Mouse (Mus musculus) gastrocnemius, adult 8-10 months (tissue): ENCODE data around the gene Iqschfp. TPM values are rescaled to one million over a fixed set of nuclear protein-coding genes. Genes with fewer than 3 reads are reported as not detected.

Experiments
- DNase-seq, 2 experiments: peaks; one replicate each; pipeline ENCODE4 v3.0.0; 2022; ENCODE audit warnings: low spot score in 2 of 2
- total RNA-seq, 4 experiments: library from RNA; stranded (reverse); gene quantifications; 2 replicates each; pipeline ENCODE4 v1.2.4; 2022

Gene Iqschfp
- total RNA-seq, result not detected

DNA sequence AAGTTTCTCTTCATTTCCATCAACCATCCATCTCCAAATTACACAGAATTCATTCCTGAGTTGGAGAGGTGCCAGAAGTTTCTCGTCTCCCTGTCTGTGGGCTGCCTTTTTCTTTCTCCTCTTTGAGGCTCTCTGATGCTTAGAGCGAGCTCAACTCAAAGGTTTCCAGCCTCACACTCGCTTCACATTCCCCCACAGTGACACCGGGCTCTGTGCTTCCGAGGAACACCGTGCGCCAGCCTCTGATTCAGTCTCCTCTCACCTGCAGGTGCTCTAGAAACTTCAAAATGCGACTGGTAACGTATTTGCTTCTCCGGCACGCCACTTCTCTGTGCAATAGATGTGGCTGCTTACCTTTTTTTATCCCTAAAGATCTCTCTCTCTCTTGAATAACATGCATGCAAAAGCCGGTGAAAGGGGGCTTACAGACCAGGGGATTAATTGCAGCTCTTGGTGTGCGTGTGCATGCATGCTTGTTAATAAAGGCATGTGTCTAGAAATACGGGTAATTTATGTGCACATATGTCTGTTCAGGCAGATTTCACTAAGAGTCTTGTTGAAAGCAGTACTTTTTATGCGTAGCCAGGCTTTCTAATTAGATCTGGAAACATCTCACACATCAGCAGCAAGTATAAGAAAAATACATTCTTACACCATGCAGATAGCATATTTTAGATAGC lies at the start of gene Iqschfp, which contains the start of gene Iqcj:
TSS of gene Iqschfp (plus strand) at position 207 of the 680 bp plus-strand sequence.
TSS of gene Iqcj (plus strand) at position 195 of the 680 bp plus-strand sequence.
- no peak for DNase-seq

DNA sequence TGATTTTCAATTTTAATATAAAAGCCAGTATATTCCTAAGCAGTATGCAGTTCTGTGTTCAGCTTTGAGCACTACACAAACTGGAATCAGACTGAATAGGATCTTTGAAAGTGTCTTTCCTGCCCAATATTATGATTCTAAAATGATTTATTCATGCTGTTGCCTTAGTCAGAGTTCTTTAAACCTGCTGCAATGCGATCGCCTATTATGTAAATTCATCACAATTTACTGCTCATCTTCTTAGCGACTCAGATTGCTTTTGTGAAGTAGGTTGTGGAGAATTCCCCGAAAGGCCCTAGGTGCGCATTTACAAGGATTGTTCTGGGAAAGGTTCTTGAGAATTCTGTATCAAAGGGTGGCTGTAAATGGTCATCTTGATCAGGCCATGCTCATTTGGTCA lies 39.6 kb upstream of the Iqschfp start:
- DNase-seq, result no peak

DNA sequence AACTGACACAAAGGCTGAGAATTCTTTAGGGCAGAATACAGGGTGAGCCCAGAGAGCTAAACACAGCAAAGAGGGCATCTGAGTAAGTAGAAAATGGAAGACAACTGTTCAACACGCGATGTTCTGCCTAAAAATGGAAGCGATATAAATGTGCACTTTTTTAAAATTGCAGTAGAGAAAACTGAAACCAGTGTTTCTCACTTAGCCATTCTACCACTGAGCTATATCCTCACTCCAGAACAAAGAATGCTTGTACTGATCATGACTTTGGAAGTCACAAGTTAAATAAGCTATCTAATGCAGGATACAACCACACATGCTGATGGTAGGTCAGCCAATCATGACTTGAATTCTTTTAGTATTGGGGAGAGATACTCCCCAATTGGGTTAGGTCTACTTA lies 30.5 kb upstream of the Iqschfp start:
- no peak for DNase-seq

DNA sequence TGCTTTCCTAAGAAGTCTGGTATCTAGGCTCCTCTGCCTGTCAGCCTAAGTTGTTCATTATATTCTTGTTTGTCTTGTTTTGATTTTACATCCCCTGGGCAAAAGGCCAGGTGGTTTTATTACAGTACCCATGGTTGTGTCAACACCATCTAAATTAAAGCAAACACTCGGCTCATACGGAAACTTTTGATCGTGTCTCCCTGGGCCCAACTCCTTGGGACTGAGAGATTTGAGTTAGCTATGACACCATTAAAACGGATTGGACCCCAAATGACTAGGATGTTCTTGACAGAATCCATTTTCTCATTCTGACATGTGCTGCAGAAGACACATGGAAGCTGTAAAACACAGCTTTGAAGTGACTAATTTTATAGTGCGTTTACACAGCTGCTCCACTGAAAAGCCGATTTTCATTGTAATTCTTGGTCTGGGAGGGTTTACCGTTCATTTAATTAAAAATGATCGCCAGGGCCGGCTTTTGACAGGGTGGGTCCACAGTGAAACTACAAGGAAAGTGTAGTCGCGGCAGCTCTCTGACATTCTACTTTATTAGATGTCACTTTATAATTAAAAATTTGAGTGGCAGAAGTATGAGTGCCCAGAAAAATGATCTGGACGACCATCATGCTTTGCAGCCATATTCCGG lies 24.5 kb upstream of the Iqschfp start:
- DNase-seq, result no peak

DNA sequence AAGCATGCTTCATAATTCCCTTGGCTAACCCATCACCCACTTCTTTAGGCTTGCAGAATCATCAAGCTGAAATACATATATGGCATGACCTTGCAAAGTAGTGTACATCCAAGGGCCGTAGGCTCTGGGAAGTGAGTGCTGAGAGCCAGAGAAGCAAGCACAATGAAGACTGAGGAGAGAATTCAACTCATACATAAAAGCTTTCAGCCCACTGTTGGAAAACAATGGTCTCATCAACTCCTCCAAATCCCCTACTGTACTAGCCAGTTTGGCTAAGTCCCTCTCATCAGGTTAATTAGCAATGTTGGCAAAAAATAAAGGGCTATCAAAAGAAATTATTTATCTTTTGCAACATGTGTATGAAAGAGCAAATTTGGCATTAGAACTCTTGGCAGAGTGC lies 22.6 kb upstream of the Iqschfp start:
- no peak for DNase-seq

DNA sequence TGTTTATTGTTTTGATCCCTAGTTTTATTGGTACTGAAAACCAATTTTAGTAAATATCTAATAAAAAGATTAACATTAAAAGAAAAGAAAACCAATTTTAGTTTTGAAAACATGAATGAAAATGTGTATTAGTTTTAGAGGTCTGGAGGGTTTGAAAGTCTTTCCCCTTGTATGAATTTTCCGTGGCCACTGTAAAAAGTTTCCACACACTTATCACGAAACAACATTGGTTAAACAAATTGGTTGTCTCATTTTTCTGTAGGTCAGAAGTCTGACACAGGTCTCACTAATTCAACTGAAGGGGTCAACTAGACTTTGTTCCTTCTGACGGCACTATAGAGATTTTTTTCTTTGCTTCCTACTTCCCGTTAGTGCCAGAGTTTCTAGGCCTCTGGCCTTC lies 14.8 kb upstream of the Iqschfp start:
- no peak for DNase-seq

GRCm38 (mm10) chr3:67884335-67884734 lies 7.7 kb upstream of the Iqschfp start:
- no peak for DNase-seq

DNA sequence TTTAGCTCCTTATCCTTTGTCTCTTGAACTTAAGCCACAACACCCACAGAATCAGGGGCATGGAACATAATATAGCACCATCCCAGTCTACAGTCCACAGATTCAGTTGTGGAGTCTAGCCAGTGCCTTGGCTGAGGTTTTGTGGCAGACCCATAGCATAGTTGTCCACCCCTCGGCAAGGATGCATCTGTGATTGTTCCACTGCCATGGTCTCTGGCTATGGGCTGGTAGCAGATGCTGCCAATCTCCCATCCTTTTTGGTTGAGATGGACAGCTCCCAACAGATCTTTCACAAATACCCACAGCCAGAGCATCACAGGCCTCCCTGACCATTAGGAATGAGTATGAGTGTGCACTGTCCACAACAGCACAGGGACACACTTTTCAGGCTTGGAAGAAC lies 5.9 kb upstream of the Iqschfp start:
- DNase-seq, result no peak

DNA sequence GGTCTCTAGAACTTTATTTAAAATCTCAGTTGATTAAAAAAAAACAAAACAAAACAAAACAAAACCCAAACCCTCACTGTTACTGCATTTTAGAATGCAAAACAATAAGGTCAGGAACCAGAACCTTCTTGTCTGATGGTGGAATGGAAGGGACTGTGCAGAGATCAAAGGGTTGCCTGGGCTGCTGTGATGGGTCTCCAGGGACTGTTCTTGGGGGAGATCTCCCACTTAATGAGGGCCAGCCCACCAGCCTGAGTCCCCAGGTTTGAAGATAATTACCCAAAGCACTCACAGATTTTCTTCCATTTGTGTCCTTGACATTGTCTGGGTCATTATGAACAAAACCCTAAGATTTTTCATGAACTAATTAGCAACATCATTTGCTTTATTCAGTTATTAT lies 4.8 kb upstream of the Iqschfp start:
- DNase-seq, result no peak

GRCm38 (mm10) chr3:67892768-67893167 lies 736 bp downstream of the Iqschfp start:
- DNase-seq, result no peak

GRCm38 (mm10) chr3:67902517-67902916 lies 10.5 kb downstream of the Iqschfp start:
- no peak for DNase-seq

DNA sequence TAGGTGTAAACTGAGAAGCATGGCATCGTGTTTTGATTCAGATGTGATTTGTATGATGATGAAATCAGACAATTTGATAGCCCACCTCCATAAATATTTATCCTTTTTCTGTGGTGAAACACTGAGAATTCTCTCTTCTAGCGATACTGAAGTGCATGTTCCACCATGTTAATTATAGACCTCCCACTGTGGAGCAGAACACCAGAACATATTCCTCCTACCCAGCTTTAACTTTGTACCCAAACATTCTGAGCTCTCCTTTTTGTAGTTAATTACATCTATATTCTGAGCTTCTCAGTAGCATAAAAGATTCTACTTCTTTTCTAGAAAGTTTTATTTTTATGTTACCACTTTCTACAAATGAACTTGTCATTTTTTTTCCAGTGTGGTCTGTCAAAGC lies 16.6 kb downstream of the Iqschfp start:
- DNase-seq, result no peak

- DNase-seq, result no peak
Observed at GRCm38 (mm10) chr3:67918098-67918497, 26.1 kb downstream of the Iqschfp start.

DNA sequence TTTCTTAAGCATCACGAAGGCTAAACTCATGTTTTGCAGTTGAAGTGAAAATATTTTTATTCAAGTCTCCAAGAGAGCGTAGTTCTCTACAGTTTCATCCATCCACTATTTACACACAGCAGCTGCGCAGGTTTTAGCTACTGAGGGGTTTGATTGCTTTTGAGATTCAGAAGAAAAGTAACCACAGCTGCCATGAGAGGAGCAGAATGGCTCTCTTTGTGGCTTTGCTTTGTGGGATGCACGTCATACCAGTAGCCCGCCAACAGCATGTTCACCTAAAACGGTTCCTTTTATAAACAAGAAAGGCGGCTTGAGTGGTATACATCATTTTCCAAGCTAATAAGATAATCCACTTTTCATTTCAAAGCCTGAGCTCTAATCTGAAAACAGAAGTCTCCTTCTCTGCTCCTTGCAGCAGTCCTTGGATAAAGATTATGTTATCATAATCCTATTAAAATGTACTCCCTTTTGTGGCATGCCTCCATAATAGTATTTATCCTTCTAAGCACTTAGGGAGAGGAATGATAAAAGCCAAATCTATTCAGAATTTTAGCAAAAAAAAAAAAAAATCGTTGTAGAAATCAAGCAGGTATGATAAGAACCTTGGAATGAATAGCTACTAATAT lies 26.7 kb downstream of the Iqschfp start:
- DNase-seq, result no peak

- no peak for DNase-seq
Observed at GRCm38 (mm10) chr3:67923095-67923494, 31.1 kb downstream of the Iqschfp start.

GRCm38 (mm10) chr3:67925453-67925852 lies 33.4 kb downstream of the Iqschfp start:
- DNase-seq, result no peak

DNA sequence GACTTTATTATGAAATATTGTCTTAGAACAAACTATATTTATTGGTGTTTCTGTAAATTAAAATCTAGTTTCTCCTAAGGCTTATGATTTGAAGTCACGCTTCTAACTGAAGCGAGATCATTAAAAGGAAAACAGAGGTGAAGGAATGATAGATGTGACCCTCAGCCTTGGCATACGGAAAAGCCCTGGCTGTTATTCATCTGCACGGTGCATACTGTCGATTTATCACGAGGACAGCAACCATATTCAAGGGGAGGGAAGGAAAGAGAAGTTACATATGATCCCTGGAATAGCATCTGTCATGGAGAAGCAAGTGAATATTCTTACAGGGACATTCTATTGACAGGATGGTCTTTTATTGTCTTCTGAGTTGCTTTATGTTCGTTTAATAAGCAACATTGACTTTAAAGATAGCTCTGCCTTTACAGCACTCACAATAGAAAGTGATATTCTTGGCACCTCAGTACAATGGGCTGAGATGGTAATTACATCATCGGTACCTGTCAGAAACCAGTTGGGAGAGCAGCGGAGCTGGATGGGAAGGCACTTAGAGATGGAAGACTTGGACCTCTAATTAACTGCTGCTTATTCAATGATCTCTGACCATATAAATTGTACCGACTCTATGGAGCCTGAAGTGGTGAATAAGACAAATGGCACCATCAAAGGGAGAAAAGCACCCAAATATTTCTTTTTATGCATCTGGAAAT lies 38.5 kb downstream of the Iqschfp start:
- no peak for DNase-seq

- DNase-seq, result no peak
Observed at GRCm38 (mm10) chr3:67931181-67931580, 39.1 kb downstream of the Iqschfp start.

- no peak for DNase-seq
Observed at GRCm38 (mm10) chr3:67931914-67932313, 39.9 kb downstream of the Iqschfp start.

DNA sequence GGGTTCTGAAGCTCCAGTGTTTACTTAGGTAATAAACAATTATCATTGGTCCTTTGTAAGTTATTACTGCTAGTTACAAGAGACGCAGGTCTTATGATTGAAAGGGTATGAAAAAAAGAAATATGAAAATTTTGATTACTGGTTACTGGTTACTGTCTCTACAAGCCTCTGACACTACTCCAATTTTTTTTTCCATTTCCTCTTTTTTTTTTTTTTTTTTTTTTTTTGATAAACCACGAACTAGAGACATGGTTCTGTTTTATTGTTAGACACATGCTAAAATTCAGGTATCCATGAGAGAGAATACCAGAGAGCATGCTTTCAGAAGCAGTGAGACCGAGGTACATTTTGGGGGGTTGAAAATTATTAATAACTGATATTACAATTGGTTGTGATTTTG lies 43.8 kb downstream of the Iqschfp start:
- no peak for DNase-seq

DNA sequence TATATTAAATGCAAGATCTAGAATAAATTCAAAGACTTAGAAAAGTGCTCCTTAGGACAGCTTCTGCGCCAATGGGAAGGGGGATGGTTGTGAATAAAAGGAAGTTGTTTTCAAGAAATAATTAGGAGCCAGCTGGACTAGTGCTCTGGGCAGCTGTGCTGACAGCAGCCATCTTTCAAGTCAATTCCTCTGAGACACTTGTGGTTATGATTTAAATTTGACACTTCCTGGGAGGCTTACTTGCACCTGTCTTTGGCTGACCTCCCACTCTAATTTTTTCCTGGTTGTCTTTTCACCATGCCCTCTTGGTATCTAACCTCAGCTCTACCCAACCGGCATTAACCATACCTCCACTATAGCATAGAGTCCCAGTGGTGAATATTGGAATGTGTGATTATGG lies 55.0 kb downstream of the Iqschfp start:
- no peak for DNase-seq

DNA sequence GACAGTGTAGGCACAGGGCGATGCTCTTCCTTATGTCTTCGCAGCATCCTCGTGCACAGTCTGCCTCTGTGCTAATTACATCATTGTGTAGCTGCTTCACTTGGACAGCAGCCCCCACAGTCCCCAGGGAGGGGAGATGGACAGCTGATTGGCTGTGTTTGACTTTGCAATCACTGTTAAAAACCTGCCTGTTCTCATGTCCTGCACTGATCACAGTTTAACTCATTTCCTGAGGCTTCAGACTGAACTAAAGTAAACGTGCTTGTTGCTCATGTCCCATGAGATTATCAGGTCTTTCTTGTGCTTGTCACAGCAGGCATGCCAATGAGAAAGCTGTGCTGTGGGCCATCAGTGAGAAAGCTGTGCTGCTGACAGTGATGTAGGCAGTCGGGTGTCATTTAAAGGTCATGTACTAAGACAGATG lies 60.5 kb downstream of the Iqschfp start:
- no peak for DNase-seq
